Mouse (Mus musculus): ENCODE data around the gene Acvr2b. TPM values are rescaled to one million over a fixed set of nuclear protein-coding genes. Genes with fewer than 3 reads are reported as not detected.

The Acvr2b gene
- total RNA-seq, 2 experiments from 2014 or later: 12.7 to 14.6 TPM

DNA sequence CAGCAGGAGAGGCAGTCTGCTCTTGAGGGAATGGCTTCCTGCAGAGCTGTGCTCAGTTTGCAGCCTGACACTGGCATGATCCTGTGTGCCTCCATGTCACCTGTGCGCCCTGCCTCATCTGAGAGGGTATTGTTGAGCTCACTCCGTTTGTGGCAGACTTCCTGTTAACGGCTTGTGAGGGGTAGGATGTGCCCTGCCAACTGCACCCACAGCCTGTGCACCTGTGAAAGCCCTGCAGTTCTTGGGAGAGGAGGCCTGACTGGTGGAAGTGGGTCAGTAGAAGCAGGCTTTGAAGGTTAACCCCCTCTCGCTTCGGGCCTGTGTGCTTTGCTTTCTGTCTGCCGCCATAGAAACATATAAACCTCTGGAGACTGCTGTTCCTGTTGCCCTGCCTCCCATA is 63.1 kb downstream of the Acvr2b start:
- intact Hi-C loops (cut with DNase I): loop anchor here (10.0 kb wide), 1 partner anchor 420 kb away; no protein-coding TSS in a partner anchor
- DNase-seq (ENCODE audit: low spot score in 2 of 2): no peak

DNA sequence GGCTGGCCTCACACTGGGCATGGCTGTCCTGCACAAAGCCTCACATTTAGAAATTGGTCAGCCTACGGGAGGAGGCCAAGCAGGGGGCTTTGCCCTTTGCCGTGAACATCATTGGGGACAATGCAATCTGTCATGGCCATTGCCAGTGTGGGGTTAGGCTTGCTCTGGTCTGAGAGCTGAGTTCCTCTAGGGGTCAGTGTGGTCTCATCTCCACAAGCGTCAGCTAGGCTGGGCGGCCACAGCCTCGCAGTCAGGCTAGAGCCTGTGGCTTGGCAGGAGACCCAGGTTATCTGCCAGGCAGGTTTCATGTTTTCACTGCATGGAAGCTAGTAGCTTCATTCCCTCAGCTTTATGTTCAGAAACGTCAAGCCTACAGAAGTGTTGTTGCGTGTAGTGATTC is 63.7 kb downstream of the Acvr2b start:
- peak; percentile 25 to 34 for DNase-seq (ENCODE audit: low spot score in 2 of 2)
- intact Hi-C loops (cut with DNase I): loop anchor here (10.0 kb wide), 1 partner anchor 419 kb away; no protein-coding TSS in a partner anchor

DNA sequence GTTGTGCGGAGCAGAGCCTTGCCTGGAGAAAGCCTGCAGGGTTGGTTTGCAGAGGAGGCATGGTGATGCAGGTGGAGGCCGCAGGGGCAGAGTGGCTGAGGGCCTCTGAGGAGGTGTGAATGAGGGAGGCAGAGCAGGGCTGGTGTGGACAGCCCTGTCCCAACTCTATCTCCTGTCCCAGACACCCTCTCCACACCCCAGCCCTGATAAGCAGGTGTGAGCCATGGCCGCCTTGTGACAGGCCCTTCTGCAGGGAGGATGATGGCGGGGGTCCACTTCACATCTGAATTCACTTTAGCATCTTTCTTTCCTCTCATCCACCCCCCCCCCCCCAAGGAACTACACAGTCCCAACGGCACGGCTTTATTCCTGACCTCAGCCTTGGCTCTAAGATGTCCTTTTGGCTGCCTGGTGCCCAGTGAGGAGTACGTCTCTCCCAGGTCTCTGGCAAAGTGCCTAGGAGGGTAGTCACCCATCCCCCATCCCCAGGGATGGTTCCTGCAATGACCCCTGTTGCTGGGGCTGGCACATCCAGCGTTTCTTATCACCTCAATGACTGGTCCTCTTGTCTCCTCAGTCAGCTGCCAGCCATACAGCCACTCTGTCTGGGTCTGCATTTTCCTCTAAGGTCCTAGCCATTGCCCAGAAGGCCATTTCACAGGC is 67.9 kb downstream of the Acvr2b start:
- DNase-seq (ENCODE audit: low spot score in 2 of 2): no peak

DNA sequence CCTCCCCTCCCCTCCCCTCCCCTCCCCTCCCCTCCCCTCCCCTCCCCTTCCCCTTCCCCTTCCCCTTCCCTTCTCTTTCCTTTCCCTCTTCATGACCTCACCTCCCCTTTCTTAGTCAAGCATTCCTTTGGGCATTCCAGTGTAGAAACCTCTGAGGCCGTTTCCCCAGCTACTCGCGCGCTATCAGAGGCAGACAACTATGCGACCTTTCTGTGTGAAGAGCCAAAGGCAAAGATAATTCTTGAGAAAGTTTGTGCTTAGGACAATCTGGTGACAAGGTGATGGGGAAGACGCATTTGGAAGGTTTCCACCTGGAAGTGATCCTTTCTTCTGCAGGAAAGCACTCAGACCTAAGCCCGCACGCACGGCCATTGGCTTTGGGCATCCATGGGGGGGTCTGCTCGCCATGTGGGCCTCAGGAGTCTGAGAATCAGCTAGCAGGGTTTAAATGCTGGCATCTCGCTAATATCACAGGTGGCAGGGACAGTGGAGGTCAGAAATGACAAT is 70.5 kb downstream of the Acvr2b start:
- no peak for DNase-seq (ENCODE audit: low spot score in 2 of 2)
- intact Hi-C loops (cut with DNase I): no loop called here

More for the DNA sequence above, 67.9 kb downstream of the Acvr2b start:
- intact Hi-C loops (cut with DNase I): loop anchor here (10.0 kb wide), 1 partner anchor 415 kb away; no protein-coding TSS in a partner anchor

DNA sequence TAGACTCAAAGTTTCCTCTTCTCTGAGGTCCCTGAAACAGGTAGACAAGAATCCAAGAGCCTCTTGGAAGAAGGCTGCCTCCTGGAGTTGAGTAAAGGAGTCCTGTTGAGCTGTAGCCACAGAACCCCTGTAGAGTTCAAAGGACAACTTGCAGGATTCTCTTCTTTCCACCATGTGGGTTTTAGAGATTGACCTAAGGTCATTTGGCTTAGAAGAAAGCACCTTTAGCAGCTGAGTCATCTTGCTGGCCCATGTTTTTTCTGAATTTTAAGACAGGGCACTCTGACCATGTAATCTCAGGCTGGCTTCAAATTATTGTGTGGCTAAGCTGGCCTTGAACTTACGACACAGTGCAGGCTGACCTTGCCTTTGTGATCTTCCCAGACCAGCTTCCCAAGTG is 71.1 kb downstream of the Acvr2b start:
- intact Hi-C loops (cut with DNase I): no loop called here
- DNase-seq (ENCODE audit: low spot score in 2 of 2): no peak

DNA sequence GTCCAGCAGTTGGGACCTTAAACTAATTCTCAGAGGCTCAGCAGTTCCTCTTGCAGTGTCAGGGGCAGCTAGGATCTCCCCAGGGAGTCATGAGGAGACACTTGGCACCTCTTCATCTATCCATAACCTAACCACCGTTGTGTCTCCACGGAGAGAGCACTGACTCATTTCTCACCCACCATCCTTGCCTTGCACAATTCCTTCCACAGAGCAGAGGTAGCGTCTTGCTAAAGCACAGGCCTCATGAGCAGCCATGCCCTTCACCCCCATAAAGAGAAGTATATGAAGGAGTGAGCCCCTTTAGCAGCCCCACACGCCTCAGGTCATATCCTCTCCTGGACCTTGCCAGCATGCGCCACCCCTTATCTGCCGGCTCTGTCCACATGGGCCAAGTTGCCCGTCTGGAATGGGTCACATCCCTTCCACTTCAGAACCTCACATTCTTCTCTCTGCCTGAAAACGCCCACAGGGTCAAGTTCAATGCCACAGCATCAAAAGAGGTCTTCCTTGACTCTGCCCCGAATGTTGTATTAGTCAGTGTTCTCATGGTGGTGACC is 71.8 kb downstream of the Acvr2b start:
- no peak for DNase-seq (ENCODE audit: low spot score in 2 of 2)
- intact Hi-C loops (cut with DNase I): no loop called here

DNA sequence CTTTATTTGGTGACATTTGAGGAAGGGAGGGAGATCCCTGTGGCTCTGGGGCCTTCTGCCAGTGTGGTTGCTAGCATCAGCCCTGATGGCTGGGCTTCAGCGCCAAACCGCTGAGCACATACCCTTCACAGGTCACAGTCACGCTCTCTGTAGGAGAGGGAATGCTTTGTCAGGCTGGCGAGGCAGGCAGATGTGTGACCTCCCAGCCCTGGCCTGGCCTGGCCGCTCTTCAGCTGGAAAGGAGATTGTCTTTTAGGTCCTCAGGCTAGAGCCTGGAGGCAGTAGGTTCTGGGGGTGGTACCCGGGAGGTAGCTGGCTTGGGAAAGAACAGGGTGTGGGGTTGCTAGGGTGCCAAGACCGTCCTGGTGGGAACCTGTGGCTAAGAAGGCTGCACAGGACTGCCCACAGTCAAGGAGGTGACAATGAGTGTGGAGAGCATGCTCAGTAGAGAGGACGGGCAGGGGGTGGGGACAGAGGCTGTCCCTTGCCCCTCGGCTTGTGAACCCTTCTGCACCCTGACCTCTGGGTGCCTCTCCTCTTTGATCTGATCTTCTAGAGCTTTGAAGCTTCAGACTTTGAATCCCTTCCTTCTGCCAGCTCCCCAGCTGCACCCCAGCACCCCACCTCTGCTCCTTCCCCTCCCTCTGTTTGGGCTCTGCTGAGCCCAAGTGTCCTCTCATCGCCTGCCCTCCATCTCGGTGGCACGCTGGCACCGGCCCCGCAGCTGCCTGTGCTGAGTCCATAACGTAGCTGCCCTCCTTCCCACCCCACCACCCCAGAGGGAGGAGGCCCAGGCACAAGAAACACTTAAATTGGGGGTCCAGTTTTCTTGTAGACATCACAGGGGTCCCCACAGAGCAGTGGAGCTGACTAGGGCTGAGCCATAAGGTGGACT is 73.0 kb downstream of the Acvr2b start:
- intact Hi-C loops (cut with DNase I): no loop called here
- DNase-seq (ENCODE audit: low spot score in 2 of 2): no peak

DNA sequence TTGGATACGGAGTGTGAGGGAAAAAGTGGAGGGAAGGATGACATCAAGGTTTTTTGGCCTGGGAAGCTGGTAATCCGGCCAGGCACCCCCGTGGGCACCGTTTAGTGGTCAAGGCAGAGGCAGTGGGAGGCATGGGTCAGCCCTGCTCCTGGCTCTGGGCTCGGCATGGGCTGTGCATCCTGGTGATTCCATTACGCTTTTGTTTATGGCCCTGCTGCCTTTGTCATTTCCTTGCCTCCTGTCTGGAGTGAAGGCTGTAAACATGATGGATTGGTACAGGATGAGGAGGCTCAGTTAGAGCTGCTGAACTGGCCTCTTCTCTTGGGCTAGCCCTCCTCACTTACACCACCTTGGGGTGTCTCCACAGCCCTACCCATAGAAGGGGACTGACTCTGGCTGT is 75.8 kb downstream of the Acvr2b start:
- DNase-seq (ENCODE audit: low spot score in 2 of 2): no peak
- intact Hi-C loops (cut with DNase I): no loop called here

DNA sequence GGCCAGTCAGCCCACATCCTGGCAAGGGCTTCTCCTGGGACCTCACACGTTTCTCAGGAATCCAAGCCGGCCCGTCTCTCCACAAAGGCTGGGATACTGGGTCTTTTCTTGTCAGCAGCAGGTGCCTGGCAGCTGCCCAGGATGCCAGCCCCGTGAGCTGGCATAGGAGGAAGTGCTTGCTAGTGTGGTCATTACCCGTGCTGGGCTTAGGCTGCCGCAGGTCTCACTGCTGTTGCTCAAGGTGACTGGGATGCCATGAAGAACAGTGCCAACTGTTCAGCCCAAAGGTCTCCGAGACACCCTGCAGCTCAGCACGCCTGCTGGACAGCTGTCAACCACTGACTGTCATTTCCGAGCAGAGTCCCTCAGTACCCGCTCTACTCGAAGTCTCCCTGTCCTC is 76.4 kb downstream of the Acvr2b start:
- no peak for DNase-seq (ENCODE audit: low spot score in 2 of 2)
- intact Hi-C loops (cut with DNase I): no loop called here

DNA sequence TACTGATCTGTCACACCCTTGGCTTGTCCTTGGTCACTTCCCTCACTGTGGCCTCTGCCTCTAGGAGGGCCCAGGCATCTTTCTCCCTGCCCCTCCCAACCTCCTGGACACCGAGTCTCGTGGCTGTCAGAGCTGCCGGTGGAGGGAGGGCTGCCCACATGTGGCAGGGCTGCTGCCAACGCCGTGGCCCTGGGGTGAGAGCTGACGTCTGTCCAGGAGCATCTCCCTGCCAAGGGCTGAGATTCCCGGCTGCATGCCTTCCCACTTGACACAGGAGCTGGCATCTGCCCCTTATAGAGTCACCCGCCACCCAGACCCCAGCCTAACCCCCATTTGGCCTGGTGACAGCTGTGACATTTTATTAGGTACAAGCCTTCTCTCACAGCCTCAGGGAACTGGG is 77.4 kb downstream of the Acvr2b start:
- no peak for DNase-seq (ENCODE audit: low spot score in 2 of 2)
- intact Hi-C loops (cut with DNase I): no loop called here

DNA sequence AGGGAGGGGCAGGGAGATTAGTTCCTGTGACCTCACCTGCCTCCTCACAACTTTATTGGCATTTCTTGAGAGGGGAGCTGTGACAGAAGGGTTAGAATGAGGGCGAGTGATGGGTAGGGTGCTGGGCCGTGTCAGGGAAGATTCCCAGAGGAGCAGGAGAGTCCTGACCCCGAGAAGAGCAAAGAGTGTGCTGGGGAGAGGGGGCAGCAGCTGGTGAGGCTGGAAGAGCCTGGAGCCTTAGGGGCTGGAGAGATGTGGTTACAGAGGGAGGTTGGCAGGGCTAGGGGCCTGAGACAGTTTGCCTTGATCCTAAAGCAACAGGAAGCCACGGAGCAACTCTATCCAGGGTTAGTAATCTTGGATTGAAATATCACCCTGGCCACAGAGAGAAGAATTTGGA is 79.7 kb downstream of the Acvr2b start:
- intact Hi-C loops (cut with DNase I): no loop called here
- no peak for DNase-seq (ENCODE audit: low spot score in 2 of 2)

DNA sequence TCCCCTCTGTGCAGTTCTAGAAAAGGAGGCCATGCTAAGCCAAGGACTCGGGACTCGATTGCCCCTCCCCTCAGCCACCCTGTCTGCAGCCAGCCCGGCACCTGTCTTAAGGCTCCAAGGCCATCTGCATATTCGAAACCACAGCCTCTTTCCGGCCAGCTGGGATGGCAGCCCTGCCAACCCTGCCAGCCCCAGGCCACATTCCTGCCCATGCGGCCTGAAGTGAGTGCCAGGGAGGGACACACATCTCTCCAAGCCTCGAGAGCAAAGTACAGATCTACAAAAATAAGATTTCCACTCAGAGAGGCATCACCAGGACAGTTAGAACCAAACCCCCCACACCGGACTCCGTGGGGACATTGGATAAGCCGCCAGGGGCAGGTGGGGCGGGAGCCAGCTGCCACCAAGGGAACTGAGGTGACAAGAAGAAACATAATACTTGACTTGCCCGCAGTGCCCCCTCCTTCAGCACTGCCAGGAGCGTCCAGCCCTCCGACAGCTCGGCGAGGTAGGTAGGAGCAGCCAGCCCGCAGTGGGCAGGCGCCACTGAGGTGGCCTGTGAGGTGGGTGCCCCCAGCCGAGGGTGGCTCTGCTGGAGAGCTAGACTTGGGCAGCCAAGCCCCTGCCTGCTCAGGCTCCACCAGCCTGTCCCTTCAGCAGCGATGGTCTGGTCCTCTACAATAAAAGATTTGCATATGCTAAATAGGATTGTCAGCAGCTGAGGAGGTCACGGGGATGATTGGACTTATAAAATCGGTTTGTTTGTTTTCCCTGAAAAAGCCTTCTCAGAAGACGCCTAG is 81.8 kb downstream of the Acvr2b start:
- intact Hi-C loops (cut with DNase I): no loop called here
- no peak for DNase-seq (ENCODE audit: low spot score in 2 of 2)

DNA sequence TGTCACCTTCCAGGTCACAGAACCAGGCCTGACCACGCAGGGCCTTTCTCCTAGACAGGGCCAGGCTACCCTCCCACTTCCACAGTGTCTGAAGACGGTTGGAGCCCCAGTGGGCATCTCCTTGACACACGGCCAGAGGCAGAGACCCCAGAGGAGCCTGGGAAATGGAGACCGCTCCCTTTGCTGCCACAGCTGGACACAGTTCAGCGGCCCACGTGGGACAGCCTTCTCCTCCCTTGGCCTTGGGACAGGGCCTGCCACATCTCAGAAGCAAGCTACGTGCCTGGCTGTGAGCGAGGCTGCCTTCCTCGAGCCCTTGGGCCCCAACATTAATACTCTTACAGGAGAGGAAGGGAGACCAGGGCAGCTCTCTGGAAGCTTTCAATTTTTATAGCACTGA is 82.5 kb downstream of the Acvr2b start:
- intact Hi-C loops (cut with DNase I): no loop called here

More for the DNA sequence above, 82.5 kb downstream of the Acvr2b start:
- DNase-seq (ENCODE audit: low spot score in 2 of 2): no peak

Other genes with a start within 250 kb of the Acvr2b start
- 1 to 10 TPM; 1.2 to 2.2 TPM for gene Acaa1b, start 245.0 kb upstream of the Acvr2b start, total RNA-seq (2021)
- not detected for gene Gm47289, start 243.0 kb upstream of the Acvr2b start, total RNA-seq (2021)
- under 1 TPM in 1 of 2 experiments, not detected in 1; 0.19 TPM for gene Slc22a13, start 193.0 kb upstream of the Acvr2b start, total RNA-seq (2021)
- 10 to 100 TPM; 33.2 to 36.4 TPM for gene Oxsr1, start 79.7 kb upstream of the Acvr2b start, total RNA-seq (2021)
- 10 to 100 TPM; 67.2 to 73.8 TPM for gene Acaa1a, start 62.4 kb upstream of the Acvr2b start, total RNA-seq (2021)
- 1 to 10 TPM; 5.5 to 5.8 TPM for gene Myd88, start 60.7 kb upstream of the Acvr2b start, total RNA-seq (2021)
- 1 to 10 TPM; 3.8 to 3.9 TPM for gene Xylb, start 44.7 kb upstream of the Acvr2b start, total RNA-seq (2021)
- gene Slc22a14, start 36.6 kb upstream of the Acvr2b start, total RNA-seq (2021): not detected
- gene Exog, start 42.8 kb downstream of the Acvr2b start, total RNA-seq (2021): 10 to 100 TPM; 23.8 to 24.7 TPM
- 1 to 10 TPM; 1.9 to 3.0 TPM for gene Scn5a, start 176.9 kb downstream of the Acvr2b start, total RNA-seq (2021)